Mouse (Mus musculus) layer of hippocampus, postnatal 14 days (tissue): Measurements from ENCODE around the gene Upk3a. TPM values are rescaled to one million over a fixed set of nuclear protein-coding genes. Genes with fewer than 3 reads are reported as not detected.
"Not testable (repeated sequence)": the region's sequence is repeated elsewhere in the genome, so short reads cannot be mapped to it uniquely, and the experiment has no call there.

ENCODE experiments used
- DNase-seq, 2 experiments: peaks; one replicate each; pipeline ENCODE4 v3.0.0; 2021 to 2022; ENCODE audit warnings: low spot score in 2 of 2, mixed read lengths in 1 of 2
- total RNA-seq, 2 experiments: library from RNA; stranded (reverse); gene quantifications; 2 replicates each; pipeline ENCODE4 v1.2.3; 2021

Upk3a gene
- total RNA-seq, 2 experiments from 2014 or later: not detected

DNA sequence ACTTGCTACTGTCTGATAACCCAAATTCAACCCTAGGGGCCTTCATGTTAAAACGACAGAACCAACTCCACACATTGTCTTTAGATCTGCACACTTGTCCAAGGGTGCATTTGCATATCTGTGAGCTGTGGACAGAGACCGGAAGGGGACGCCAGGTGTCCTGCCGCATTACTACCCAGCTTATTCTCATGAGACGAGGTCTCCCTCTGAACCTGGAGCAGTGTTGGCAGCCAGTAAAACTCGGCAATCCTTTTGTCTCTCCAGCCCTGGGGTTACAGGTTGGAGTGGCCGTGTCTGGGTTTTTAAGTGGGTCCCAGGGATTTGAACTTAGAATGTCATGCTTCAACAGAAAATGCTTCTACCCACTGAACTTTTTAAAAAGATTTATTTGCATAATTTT is 17.0 kb upstream of the Upk3a start:
- DNase-seq: no peak

DNA sequence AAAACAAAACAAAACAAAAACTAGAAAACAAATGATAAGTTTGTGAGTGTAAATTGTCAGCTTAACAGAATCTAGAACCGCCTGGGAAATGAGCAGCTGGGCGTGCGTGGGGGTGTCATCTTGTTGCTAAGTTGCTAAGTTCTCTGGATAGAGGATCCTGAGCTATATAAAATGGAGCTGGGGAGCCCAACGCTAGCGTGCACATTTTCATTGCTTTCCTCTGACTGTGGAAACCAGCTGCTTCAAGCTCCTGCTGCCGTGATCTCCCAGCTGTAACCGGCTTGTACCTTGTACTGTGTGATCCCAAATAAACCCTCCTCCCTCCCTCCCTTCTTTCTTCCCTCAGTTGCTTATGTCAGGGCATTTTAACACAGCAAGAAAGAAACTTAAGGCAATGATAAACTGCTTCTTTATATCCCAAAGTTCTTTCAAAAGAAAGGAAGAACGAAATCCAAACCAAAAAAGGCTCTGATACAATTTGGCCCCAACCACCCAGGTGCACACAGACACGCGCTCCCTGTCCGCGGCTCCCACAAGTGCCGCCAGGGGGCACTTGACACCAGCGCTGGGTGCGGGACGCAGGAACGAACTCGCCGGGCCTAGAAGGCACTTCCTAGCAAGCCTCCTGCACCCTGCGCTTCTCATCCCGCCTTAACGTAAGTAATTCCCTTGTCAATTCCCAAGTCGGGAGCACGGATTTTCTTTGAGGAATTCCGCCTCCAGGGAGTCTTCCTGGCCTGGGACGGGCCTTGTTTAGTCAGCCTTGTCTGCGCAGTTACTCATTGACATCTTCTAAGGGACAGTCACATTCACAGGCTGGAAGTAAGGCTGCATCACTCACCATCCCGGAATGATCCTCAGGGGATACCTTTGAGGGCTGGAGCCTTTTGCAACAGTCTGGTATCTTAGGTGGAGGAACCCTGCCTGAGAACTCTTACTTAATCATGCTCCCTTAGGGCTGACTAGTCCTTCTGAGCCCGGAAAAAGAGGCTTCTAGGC is 15.7 kb upstream of the Upk3a start:
- DNase-seq: peak; percentile 76 to 77

DNA sequence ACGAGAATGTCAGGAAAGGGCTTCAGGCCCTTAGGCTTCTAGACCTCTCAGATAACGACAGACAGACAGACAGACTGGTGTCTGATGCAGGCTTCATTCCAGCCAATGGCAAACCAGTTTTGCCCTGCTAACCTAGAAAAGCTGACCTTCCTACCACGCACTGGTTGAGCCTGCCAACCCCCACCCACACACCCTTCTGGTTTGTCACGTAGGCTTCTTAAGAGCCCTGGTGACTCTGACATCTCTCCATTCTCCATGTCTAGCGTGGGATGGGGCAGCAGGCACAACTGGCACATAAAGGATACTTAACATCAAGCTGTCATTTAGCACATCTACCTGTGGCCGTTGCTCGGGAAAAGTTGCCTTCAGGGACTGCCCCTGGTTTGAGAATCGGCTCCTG is 7.3 kb upstream of the Upk3a start:
- no peak for DNase-seq

DNA sequence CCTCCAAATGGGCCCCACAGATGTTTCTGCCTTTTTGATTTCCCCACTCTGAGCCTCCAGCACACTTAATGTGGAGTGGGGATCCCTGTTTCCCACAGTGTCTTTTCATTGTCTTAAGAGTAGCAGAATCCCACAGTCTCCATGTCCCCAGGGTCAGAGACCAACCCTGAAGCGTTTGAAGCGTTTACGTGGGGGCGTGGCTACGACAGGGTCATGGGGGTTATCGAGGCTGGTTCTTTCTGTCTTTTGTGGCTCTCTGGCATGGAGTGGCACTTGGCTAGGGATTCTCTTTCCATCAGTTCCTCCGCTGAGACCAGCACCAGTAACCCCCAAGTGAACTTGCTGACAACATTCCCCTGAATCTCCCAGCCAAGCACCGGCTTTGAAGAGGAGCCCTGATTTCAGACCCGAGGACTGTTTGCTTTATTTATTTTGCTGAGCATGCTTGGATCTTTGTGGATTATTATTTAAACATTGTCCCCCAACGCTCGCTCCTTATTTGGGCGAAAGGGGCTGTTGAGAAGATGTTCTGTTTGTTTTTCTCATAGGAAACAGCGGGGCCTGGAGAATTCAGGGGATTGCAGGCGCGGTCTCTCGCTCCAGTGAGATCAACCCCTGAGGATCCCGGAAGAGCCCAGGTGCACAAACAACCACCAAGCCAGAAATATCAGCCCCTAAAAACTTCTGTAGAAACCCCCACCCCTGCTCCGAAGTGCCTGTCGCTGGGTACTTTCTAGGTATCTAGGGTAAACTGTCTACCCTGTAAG is 4.9 kb upstream of the Upk3a start:
- no peak for DNase-seq

DNA sequence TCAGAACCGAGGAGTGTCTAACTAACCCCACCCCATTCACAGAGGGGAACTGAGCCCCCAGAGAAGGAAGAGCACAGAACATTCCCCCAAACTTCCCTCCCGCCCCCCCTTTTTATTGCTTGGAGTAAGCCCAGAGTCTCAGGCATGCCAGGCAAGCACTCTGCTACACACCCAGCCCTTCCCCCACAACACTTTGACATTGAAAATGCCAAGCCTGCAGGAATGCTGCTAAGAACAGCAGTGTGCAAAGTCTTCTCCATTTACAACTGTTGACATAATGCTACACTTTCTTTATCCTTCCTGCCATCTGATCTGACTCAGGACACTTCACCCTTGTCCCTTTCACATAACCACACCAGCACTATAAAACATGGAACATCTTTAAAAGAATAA is 4.3 kb upstream of the Upk3a start:
- no peak for DNase-seq

DNA sequence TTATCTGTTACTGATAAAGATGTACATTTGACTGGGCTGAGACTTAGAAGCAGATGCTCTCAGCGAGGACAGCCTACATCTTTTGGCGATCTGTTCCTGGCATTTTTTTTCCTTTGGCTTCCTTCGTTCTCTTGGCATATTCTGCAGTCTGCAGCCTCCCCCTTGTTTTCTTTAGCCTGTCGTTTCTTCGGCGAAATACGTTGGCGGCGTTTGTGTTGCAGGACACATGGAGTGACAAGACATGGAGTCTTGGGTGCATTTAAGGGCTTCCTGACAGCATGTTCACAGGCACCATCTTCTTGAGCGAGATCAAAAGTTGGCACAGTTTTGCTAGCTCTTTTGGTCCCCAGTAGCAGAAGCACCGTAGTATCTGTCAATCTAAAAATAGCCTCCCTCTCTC is 1.2 kb upstream of the Upk3a start:
- no peak for DNase-seq

DNA sequence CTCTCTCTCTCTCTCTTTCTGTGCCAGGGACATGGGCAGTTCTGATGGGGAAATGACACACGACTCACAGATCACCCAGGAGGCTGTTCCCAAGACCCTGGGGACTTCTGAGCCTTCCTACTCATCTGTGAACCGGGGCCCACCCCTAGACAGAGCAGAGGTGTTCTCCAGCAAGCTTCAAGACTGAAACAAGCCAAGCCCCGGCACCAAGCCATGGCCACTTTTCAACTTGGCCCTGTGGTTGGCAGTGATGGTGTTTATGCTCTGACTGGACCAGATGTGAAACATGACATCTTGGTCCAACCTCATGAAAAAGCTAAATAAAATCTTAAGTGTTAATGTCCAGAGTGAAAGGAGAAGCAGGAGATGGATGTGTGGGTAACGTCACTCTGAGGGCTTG is 5.3 kb downstream of the Upk3a start:
- DNase-seq: no peak

DNA sequence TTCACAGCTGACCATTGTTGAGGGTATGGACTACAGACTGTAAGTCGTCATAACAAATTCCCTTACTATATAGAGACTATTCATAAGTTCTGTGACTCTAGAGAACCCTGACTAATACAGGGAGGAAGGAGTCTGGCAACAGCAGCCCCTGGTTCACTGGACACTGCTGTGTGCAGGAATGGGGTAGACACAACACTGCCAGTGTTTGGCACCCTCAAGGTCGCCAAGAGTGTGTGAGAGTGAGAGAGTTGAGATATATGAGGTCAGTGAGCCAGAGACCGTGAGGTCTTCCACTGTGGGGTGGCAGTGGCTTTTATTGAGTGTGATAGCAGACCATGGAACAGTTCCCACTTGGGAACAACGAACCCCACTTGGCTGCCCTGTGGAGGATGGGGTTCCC is 9.3 kb downstream of the Upk3a start:
- no peak for DNase-seq

DNA sequence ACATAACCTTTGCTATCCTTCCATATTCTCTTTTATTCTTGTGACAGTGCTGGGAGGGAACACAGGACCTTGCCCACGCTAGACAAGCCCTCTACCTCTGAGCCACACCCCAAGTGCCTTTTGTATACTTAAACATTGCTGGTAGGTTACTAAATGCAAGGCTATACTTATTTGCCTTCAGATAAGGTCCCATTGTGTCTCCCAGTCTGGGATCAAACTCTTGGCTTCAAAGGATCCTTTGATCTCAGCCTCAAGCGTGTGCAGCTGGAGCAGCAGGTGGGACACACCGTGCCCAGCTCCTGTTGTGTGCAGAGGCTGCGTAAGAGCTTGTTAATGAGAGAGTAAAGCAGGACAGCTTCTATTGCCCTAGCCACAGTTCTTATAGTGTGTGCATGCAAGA is 10.8 kb downstream of the Upk3a start:
- DNase-seq: no peak

DNA sequence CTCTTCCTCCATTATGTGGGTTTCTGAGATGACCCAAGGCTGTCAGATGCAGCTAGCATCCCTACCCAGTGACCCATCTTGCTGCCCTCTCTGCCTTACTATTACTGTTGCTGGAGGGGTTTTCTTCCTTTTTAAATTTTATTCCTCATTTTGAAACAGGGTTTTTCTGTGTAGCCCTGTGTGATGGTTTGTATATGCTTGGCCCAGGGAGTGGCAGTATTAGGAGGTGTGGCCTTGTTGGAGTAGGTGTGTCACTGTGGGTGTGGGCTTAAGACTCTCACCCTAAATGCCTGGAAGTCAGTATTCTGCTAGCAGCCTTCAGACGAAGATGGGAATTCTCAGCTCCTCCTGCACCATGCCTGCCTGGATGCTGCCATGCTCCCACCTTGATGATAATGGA is 11.7 kb downstream of the Upk3a start, which contains the start of gene Fam118a:
Gene Fam118a, plus strand, starts transcription at position 301 of the 400 bp plus-strand sequence.
- DNase-seq: not testable (repeated sequence)

DNA sequence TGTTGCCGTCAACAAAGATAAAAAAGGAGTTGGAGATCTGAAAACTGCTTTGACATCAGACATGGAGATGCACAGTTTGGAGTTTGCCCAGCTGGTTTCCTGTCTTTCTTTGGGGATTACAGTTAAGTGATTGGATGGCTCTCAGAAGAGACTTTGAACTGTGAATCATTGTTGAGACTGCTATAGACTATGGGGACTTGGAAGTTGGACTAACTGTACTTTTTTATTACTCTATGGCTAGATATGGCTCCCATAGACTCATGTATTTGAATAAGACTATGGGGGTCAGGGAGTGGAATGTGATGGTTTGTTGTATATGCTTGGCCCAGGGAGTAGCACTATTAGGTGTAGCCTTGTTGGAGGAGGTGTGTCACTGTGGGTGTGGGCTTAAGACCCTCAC is 13.7 kb downstream of the Upk3a start:
- DNase-seq: not testable (repeated sequence)

DNA sequence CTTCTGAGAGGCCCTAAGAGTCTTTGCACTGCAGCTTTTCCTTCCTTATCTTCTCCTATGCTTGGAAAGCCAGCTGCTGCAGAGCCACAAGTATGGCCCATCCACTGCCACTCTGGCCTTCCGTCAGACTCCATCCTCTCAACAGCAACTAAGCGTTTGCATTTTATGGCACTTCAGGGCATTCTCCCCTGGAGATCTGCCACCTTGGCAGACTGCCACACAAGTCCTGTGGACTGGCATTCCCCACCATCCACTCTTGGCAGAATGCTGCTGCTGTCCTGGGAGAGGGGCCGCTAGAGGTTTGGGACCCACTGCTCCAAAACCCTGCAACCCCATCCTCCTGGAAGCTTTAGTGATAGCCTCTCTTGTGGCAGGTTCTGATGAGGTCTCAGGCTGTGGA is 14.9 kb downstream of the Upk3a start:
- DNase-seq: no peak

DNA sequence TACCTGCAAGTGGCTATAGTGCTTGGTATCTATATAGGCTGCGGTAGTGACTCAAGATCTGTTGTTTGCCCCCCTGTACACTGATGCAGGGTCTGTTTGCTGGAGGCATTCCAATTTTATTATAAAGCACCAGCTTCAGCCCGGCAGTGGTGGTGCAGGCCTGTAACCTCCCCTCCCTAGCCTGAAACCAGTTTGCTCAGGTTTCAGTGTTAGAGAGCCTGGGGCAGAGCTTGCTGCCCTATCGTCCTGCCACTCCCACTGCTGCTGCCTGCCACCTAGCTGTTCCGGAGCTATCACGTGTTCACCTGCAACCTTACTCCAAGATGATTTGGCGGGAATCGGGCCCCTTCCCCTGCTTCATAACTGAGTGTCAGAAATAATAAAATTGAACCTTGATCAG is 17.0 kb downstream of the Upk3a start:
- DNase-seq: not testable (repeated sequence)

DNA sequence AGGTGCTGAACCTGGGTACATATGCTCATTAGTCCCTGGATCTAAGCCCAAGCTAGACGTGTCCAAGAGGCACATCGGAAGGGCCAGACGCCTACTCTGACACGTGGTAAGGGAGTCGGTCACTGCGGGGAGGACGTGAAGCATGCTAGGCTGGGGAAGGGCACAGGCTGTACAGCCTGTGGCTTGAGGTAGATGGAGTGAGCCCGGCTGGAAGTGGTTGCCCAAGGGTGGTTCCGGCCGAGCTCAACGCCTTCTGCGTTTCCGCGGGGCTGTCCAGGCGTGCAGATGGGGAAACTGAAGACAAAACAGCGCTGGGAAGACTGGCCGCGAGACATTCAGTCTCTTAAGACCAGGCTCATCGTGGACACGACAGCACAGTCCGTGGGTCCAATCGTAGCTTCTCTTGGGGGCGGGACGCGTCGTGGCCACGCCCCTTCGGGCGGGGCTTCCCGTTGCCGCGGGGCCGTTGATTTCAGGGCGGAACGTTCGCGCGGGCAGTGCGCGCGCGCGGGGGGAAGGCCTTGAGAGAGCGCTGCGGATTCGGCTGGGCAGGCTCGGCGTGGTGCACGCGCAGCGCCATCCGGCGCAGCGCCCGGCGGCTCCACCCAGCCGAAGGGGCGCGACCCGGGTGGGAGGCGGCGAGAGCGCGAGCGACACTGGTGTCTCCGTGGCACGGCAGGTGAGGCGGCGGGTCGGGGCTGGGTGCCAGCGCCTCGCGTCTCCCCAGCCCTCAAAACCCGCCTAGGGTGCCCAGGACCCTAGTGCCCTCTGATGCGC is 19.8 kb downstream of the Upk3a start:
- DNase-seq: peak; percentile 97

DNA sequence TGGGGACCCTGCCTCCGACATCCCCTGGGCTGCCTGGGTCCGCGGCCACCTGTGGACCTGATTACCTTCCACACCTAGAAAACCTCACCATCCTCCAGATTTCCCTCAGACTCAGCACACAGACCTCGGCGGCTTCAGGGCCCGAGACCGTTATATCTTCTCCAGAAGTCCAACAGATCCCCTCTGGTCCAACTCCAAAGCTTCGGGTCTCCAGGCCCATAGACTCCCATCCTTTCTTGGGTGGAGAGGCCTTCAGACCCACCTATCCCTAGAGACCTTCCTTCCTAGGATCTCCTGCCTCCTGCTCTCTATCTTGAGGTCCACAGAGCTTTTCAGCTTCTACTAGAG is 20.4 kb downstream of the Upk3a start:
- no peak for DNase-seq

DNA sequence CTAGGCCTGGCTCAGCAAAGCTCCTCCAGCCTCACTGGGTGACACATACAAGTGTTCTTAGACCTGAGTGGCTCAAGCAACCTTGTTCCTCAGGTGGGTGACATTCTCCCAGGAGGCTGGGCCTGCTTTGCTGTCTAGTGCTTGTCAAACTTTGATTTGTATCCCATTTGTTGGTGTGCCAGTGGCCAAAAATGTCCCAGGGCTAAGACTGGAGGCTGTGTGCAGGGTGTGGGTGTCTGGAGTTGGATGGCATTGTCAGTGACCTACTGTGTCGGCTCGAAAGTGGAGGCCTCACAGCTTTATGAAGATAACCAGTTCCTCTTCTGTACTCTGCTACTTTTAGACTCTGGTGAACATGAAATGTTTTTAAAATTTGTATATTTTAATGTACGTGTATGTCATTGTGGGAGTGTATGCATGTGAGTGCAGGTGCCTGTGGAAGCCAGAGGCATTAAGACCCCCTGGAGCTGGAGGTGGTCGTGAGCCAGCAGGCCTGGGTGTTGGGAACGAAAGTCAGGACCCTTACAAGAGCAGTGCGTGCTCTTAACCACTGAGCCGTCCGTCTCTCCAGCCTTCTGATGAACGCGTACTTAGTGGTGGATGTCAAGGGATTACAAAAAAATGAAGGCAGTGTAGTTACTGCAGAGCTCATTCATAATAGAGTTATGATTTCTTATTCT is 24.7 kb downstream of the Upk3a start:
- DNase-seq: no peak

DNA sequence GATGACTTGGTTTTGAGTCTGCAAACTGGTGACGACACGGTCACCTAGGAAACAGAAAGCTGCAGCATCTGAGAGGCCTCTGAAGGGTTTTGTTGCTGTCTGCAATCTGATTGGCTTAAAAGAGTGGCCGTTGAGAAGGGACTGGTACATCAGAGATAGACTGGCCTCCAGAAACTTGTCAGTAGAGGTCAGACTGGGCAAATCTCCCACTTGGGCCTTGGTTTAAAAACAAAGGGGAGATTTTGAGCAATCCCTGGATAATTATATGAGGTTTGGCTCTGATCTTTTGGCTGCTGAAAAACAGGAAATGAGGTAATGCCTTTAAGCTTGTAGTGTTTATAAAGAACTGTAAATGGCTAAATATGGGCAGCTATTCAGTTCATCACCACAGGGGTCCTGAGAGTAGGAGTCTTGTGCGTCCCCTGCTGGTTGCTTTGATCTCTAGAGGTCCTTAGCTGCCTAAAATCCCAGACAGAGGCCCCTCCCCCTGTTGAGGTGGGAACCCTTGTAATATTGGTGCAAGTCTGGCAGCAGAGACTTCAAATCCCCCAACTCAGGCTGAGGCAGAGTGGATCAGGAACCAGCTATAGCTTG is 25.5 kb downstream of the Upk3a start:
- peak; percentile 58 to 78 for DNase-seq

DNA sequence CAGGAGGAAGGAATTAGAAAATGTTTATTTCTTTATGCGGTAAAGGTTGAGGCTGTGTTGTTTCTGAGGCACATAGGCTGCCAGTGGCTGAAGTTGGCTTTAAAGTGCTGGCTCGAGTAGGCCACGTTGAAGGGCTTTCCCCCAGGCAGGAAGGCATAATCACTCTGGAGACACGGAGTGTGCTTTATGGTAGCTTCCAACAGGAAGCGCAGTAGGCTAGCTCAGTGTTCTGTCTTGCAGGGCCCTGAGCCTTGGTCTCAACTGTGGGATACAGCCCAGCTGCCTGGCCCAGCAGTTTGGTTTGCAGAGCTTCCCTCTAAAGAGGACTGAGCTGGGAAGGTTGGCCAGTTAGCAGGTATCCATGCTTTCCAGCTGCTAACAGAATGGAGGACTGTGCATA is 26.2 kb downstream of the Upk3a start:
- DNase-seq: no peak

DNA sequence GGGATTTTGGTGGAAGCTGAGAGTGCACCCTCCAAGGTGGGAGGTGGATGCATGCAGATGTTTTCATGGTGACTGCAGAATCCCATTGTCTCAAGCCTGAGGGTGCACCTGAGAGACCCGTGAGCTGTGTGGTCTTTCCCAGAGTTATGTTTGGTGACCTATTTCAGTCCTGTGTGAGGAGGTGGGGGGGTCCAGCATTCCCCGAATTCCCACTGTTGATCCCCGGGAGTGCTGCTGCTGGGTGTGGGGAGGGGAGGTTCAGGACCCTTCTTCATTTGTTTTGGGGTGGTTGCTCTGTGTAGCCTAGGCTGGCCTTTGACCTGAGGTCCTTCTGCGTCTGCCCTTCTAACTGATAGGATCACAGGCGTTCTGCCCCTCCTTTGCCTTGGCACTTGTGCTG is 26.8 kb downstream of the Upk3a start:
- no peak for DNase-seq

DNA sequence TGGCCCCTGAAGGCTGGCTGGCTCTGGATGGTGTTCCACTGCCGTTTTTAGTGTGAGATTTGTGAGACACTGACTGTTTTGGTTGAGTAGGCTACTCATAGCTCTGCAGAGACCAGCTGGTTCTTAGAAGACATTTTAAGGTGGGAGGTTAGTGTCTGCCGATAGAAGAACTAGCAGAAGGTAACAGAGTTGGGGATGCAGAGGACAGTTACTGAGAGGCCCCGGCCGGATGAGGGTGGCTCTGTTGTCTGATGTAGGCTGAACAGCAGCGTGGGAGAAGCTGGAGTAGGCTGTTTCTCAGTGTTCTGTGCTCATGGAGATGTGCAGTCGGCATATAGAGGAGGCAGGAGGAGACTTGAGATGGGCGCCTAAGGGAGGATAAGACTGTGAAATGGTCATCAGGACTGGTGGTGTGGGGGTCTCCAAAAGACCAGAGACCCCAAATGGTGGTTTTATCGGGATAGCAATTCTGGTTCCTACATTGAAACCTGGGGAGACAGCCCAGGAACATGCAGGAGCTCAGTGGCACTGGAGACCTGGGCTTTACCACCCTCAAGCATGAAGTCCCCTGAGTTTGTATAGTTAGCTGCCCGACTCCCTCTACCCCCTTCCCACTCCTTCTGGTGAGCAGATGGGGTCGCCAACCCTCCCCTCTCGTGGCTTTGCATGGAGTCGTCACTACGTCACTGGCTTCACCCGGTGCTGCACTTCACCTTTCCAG is 29.4 kb downstream of the Upk3a start:
- no peak for DNase-seq
